Mouse (Mus musculus) ES-E14 (cell line): Measurements from ENCODE around the gene Prss23.

Source experiments
- HCFC1 ChIP-seq: IDR thresholded peaks from 2 replicates; pipeline ENCODE4 v1.6.1; 2012; ENCODE audit warnings: low read length, inconsistent platforms, borderline replicate concordance; ENCODE audit not compliant: insufficient read depth
- ZNF384 ChIP-seq: IDR thresholded peaks from 2 replicates; pipeline ENCODE4 v1.6.1; 2012; ENCODE audit warnings: low read depth, low read length, inconsistent platforms

GRCm38 (mm10) chr7:89461351-89461750, 65.6 kb downstream of the Prss23 start:
- TF ChIP-seq ZNF384 (no peak), HCFC1 (no peak)
